Mouse (Mus musculus) midbrain, embryonic 10.5 days (tissue): Measurements from ENCODE around the gene Smdt1. TPM values are rescaled to one million over a fixed set of nuclear protein-coding genes. Genes with fewer than 3 reads are reported as not detected.
A peak's percentile ranks its signal among the peaks of the same experiment; 100 is the strongest.
"Not testable (repeated sequence)": the region's sequence is repeated elsewhere in the genome, so short reads cannot be mapped to it uniquely, and the experiment has no call there.

Source experiments
- DNase-seq: peaks from one replicate; pipeline ENCODE4 v3.0.0-alpha.2; 2017; ENCODE audit warnings: low spot score
- H3K27ac ChIP-seq: fragments of 300-500 bp; sonication (generic); replicated peaks from 2 replicates; pipeline ENCODE4 v1.5.1; 2016; ENCODE audit warnings: mild to moderate bottlenecking
- H3K27me3 ChIP-seq: fragments of 300-500 bp; sonication (generic); 2 replicates; pipeline ENCODE4 v1.6.1; 2016; ENCODE audit warnings: low read depth, mild to moderate bottlenecking; ENCODE audit not compliant: poor library complexity, severe bottlenecking
- H3K36me3 ChIP-seq: fragments of 300-500 bp; sonication (generic); 2 replicates; pipeline ENCODE4 v1.6.1; 2016; ENCODE audit warnings: mild to moderate bottlenecking, moderate library complexity
- H3K4me1 ChIP-seq: fragments of 300-500 bp; sonication (generic); 2 replicates; pipeline ENCODE4 v1.6.1; 2016
- H3K4me3 ChIP-seq: fragments of 300-500 bp; sonication (generic); 2 replicates; pipeline ENCODE4 v1.5.1; 2016; ENCODE audit warnings: mild to moderate bottlenecking, moderate library complexity
- H3K9me3 ChIP-seq: fragments of 300-500 bp; sonication (generic); replicated peaks from 2 replicates; pipeline ENCODE4 v1.6.1; 2016; ENCODE audit warnings: mild to moderate bottlenecking
- WGBS: fragments of 180-500 bp; shearing (Covaris S2); methylation state at CpG from one replicate; pipeline ENCODE4 v1.1.7; 2016; 5-methylcytosine and 5-hydroxymethylcytosine counted together
- microRNA-seq: library from miRNA; unstranded; fragments of <30 nt; microRNA quantifications from one replicate; pipeline ENCODE4, GENCODE M21; 2017
- polyA plus RNA-seq: library from polyadenylated mRNA; unstranded; fragments of >200 nt; fragmentation: Nextera tagmentation; extraction: Ambion mirVana; gene quantifications from 2 replicates; pipeline ENCODE4 v1.2.1, GENCODE M21; 2016

Gene Smdt1
- polyA plus RNA-seq, 1 experiment from 2014 or later = 253 TPM

DNA sequence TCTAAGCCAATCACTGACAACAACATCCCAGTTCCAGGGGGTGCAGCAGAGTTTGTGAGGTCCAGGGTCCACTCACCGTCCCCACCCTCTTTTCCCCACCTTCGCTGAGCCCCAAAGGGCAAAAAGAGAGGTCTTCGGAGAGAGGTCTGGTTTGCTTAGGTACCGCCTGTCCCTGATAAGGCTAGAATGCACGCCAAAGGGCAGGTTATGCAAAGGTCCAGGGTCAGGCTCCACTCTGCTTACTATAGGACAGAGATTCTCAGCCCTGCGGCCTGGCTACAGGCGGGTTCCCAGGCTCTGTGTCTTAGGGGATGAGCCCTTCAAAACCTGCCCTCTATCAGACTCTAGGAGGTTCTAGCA lies 40.7 kb downstream of the Smdt1 start:
- 11% methylated on average over 7 of the region's 7 CpGs for WGBS
- peaks cover 52% of the 10 kb centered on the region for H3K4me1 ChIP-seq

DNA sequence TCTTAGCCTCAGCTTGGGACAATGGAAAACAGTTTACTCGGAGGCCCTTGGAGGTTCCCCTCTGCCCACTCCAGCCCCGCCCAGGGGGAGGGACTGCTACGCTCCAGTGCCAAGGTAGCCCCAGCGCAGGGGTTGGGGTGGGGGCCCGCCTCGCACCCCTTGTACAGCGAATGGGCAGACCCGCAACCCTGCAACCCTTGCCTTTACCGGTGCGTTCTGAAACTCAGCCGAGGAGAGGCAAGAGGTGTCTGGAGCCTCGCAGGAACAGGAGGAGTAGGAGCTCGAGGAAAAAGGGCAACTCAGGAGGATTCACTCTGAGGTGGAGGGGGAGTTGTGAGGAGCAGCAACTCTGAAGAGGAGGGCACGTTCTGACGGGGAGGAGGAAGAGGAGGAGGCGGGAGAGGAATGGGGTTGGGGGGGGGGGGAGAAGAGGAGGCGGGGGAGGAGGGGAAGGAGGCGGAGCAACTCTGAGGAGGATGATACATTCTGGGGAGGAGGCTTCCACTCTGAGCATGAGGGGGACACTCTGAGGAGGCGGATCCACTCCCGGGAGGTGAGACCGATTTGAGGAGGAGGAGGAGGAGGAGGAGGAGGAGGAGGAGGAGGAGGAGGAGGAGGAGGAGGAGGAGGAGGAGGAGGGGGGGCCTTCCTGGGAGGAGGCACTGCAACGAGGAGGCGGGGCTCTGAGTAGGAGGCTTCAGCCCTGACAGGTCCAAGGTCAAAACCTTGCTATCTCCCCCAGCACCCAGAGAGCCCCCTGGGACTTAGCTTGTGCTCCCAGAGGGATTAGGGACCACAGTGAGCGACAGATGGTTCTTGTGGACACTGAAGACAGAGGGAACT lies 41.3 kb downstream of the Smdt1 start, which contains the start of gene Cyp2d22:
Gene Cyp2d22, minus strand, starts transcription at position 390 of the 843 bp plus-strand sequence.
- H3K9me3 ChIP-seq = no peaks in the 10 kb centered on the region
- H3K27ac ChIP-seq = peak within 1 kb of the TSS; percentile 83
- peak; percentile 58 for DNase-seq
- peak within 1 kb of the TSS; percentile 57 for H3K4me3 ChIP-seq
- no peaks in the 10 kb centered on the region for H3K27me3 ChIP-seq
- H3K36me3 ChIP-seq = no peaks in the 10 kb centered on the region
- WGBS = 2% methylated on average over 18 of the region's 24 CpGs
- H3K4me1 ChIP-seq = peaks cover 52% of the 10 kb centered on the region

More for the DNA sequence above, 40.7 kb downstream of the Smdt1 start:
- Histone ChIP-seq H3K36me3 (no peaks in the 10 kb centered on the region), H3K4me3 (peak overlapping the region; percentile 57), H3K27me3 (no peaks in the 10 kb centered on the region), H3K27ac (peak overlapping the region; percentile 83), H3K9me3 (no peaks in the 10 kb centered on the region)
- DNase-seq = no peak

DNA sequence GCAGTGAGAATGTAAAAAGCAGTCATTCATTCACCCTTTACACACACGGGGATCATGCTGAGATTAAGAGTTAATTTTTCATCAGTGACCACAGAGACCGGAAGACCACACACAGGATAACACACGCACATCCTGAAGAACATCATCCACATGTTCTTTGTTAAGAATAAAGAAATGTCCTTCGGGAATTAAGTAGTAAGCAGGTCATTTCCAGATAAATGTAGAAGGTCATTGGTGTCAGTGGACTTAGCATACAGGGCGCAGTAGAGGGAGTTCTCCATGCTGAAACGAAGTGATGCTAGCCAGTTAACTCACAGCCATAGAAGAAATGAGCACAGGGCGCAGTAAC lies 41.9 kb downstream of the Smdt1 start:
- peak overlapping the region; percentile 83 for H3K27ac ChIP-seq
- H3K27me3 ChIP-seq = no peaks in the 10 kb centered on the region
- H3K4me3 ChIP-seq = peak overlapping the region; percentile 57
- H3K4me1 ChIP-seq = peaks cover 52% of the 10 kb centered on the region
- no peak for DNase-seq
- H3K36me3 ChIP-seq = no peaks in the 10 kb centered on the region
- WGBS = 41% methylated on average over 7 of the region's 7 CpGs
- no peaks in the 10 kb centered on the region for H3K9me3 ChIP-seq

DNA sequence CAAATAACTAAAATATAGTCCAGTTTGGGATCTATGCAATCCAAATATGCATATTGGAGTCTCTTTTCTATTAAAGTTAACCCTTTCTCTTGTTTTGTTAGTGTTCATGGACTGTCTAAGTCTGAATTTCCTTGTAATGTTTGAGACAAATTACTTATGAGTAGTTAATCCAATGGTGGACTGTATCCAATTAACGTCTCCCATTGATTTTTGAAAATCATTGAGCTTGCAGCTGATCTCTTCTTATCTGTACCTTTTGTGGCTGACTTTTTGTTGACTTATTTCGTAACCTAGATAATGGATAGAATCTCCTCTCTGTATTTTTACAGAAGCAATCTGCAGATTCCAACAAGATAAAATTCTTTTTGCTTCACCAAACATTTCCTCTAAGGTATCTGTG lies 43.7 kb downstream of the Smdt1 start:
- no peak for DNase-seq
- no peak overlapping the region for H3K4me3 ChIP-seq
- no peaks in the 10 kb centered on the region for H3K9me3 ChIP-seq
- H3K4me1 ChIP-seq = peaks cover 35% of the 10 kb centered on the region
- no peak overlapping the region for H3K27ac ChIP-seq
- 86% methylated on average over 2 of the region's 2 CpGs for WGBS
- no peaks in the 10 kb centered on the region for H3K36me3 ChIP-seq
- H3K27me3 ChIP-seq = no peaks in the 10 kb centered on the region

DNA sequence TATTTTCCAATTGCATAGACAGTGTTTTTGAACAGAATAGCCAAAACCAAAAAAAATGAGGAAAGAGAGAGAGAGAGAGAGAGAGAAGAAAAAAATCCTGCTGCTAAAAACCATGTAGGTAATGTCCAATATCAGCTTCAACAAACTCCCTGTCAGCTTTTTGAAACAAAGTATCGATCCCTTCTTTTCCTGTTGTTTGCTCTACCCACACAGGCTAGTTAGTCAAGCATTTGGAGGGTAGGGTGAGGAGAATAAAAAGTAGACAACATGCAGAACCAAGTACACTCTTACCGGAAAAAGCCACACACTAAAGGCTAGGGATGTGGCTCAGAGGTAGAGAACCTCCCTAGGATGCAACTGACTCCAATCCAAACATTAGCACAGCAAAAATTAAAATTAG lies 47.0 kb downstream of the Smdt1 start:
- Histone ChIP-seq H3K27ac (no peak overlapping the region), H3K36me3 (no peaks in the 10 kb centered on the region), H3K4me3 (no peak overlapping the region), H3K27me3 (no peaks in the 10 kb centered on the region), H3K9me3 (no peaks in the 10 kb centered on the region), H3K4me1 (peaks cover 6% of the 10 kb centered on the region)
- 91% methylated on average over 2 of the region's 2 CpGs for WGBS
- no peak for DNase-seq

DNA sequence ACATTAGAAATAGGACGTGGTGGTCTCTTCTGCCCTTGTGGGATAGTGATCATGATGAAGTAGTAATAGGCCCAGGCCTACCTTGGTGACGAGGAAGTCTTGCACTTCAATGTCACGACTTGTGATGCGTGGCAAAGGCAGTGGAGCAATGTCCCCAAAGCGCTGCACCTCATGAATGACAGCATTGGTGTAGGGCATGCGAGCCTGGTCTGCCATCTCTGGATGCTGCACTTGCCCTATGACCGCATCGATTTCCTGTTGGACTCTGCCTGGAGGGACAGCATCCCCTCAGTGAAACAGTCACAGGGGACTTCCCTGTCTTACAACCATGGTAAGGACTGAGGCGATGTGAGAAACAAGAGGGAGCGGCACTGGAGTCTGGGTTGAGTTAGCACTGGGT lies 51.2 kb downstream of the Smdt1 start:
- H3K36me3 ChIP-seq, H3K27ac ChIP-seq, DNase-seq, H3K9me3 ChIP-seq, H3K4me3 ChIP-seq, H3K4me1 ChIP-seq, H3K27me3 ChIP-seq: not testable (repeated sequence)
- WGBS = 90% methylated on average over 10 of the region's 10 CpGs

DNA sequence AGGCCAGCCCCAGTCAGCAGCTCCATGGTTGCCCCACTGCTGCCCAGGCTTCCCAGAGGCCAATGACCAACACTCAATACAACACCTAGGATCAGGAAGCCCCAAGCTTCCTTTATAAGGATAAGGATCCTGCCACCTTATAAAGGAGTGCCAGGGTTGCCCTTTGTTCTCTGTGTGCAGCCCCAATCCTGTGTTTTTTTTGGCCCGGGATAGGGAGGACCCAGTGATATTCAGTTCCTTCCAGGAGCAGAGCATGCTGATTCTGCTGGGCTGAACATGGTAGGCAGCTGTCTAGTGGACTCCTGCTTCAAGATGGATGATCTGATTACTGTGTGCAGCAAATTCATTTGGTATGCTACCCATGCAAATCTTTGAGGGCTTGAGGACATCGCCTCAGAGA lies 55.2 kb downstream of the Smdt1 start, which contains the start of gene Cyp2d11:
Gene Cyp2d11, minus strand, starts transcription at position 101 of the 400 bp plus-strand sequence.
- H3K4me3 ChIP-seq, H3K4me1 ChIP-seq, DNase-seq, H3K9me3 ChIP-seq, H3K27me3 ChIP-seq, H3K36me3 ChIP-seq, H3K27ac ChIP-seq: not testable (repeated sequence)
- WGBS = 87% methylated on average over 2 of the region's 2 CpGs

DNA sequence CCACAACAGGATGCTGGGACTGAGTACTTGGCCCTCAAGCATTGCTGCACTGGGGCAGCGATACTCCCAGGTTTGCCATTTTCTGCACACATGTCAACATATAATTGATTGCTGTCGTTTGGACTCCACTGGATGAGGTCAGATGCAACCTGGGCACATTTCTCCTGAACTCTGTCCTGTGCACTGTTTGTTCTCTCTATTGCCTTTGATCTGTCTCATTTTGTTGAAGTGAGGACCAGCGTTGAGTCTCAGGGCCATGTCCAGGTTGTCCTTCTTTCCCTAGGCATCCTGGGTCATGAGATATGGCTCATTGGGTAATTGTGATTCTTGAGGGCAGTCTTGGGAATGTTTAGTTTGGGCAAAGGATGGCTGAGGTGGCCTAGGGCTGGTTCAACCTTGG lies 57.2 kb downstream of the Smdt1 start:
- not testable (repeated sequence) for H3K27me3 ChIP-seq, H3K4me3 ChIP-seq, H3K36me3 ChIP-seq, H3K27ac ChIP-seq, H3K4me1 ChIP-seq, DNase-seq, H3K9me3 ChIP-seq
- WGBS = 92% methylated on average over 3 of the region's 3 CpGs

Small RNA genes within 50 kb of the gene (microRNA-seq; reads per million reads assigned to microRNA genes)
- not detected for gene Mir7684

Other genes with a start within 250 kb of the Smdt1 start
- 23.0 and 25.6 TPM in 2 replicates for gene Ccdc134, start 211.0 kb upstream of the Smdt1 start, polyA plus RNA-seq
- 214 and 239 TPM in 2 replicates for gene Srebf2, start 191.8 kb upstream of the Smdt1 start, polyA plus RNA-seq
- 0.16 and 0.52 TPM in 2 replicates for gene Shisa8, start 126.1 kb upstream of the Smdt1 start, polyA plus RNA-seq
- 0.07 TPM in 1 of 2 replicates, not detected in the other for gene Tnfrsf13c, start 114.6 kb upstream of the Smdt1 start, polyA plus RNA-seq
- 94.9 and 102 TPM in 2 replicates for gene Cenpm, start 94.2 kb upstream of the Smdt1 start, polyA plus RNA-seq
- 0.15 and 0.36 TPM in 2 replicates for gene 1500009C09Rik, start 86.6 kb upstream of the Smdt1 start, polyA plus RNA-seq
- gene Sept3, start 64.1 kb upstream of the Smdt1 start, polyA plus RNA-seq = 83.4 and 109 TPM in 2 replicates
- gene Wbp2nl, start 40.0 kb upstream of the Smdt1 start, polyA plus RNA-seq = 0.11 and 0.25 TPM in 2 replicates
- 22.4 and 27.2 TPM in 2 replicates for gene Naga, start within 50 bp of the Smdt1 start, polyA plus RNA-seq
- gene Pheta2, start within 50 bp of the Smdt1 start, polyA plus RNA-seq = 4.2 and 5.4 TPM in 2 replicates
- gene Ndufa6, start 15.4 kb downstream of the Smdt1 start, polyA plus RNA-seq = 258 and 270 TPM in 2 replicates
- gene Cyp2d22, start 41.3 kb downstream of the Smdt1 start, polyA plus RNA-seq = 2.8 and 4.5 TPM in 2 replicates
- gene Cyp2d11, start 55.1 kb downstream of the Smdt1 start, polyA plus RNA-seq = not detected in 2 replicates
- gene Cyp2d10, start 68.2 kb downstream of the Smdt1 start, polyA plus RNA-seq = not detected in 2 replicates
- gene Cyp2d9, start 94.5 kb downstream of the Smdt1 start, polyA plus RNA-seq = not detected in 2 replicates
- not detected in 2 replicates for gene Cyp2d12, start 216.1 kb downstream of the Smdt1 start, polyA plus RNA-seq